23 mouse cellular contexts compared by ENCODE assay signal in genomic region chr10:93402689-93403509, GRCm38 (mm10). TPM values are rescaled to one million over a fixed set of nuclear protein-coding genes. Genes with fewer than 3 reads are reported as not detected.
A peak's percentile ranks its signal among the peaks of the same experiment; 100 is the strongest.
DNase-seq lines count a peak whose midpoint lies in the region; ATAC-seq and TF ChIP-seq lines count a peak whose summit lies in the region.
"Had no signal": no experiment of that assay in that cellular context is flagged by ENCODE, and none has a peak within 500 bp of the region (broad histone marks: within the 10 kb centered on the region; RNA-seq: fewer than 3 reads in every experiment).

No protein-coding gene starts in this region.

- WGBS in cerebellum, adult 2 months, result 67% methylated on average over 5 of the region's 5 CpGs

- no peaks in the 10 kb centered on the region for H3K4me1 ChIP-seq in cerebellum, adult 2 months (ENCODE audit: control insufficient read depth, insufficient read depth, low read length)
- H3K4me1 ChIP-seq: embryonic facial prominence, embryonic 10.5 days; heart, embryonic 12.5 days; lung, embryonic 15.5 days; midbrain, embryonic 15.5 days; stomach, embryonic 15.5 days had no signal

- no peak for TF ChIP-seq POLR2A in cerebellum, adult 2 months (IDR thresholded peaks at IDR 0.05; ENCODE audit: borderline replicate concordance, insufficient read depth, low read length)

- no peaks in the 10 kb centered on the region; the same call in 1 of the 2 replicates for H3K27me3 ChIP-seq in cerebellum, adult 2 months (ENCODE audit: control insufficient read depth, insufficient read depth, low read length)
- H3K27me3 ChIP-seq: heart, embryonic 12.5 days; lung, embryonic 15.5 days; midbrain, embryonic 15.5 days; stomach, embryonic 15.5 days had no signal

- H3K4me3 ChIP-seq in cerebellum, adult 2 months (replicated peaks; ENCODE audit: insufficient read depth, low read depth, low read length), result no peak overlapping the region
- H3K4me3 ChIP-seq: embryonic facial prominence, embryonic 10.5 days; heart, embryonic 12.5 days; lung, embryonic 15.5 days; midbrain, embryonic 15.5 days; stomach, embryonic 15.5 days had no signal

- TF ChIP-seq CTCF in cerebellum, adult 2 months (IDR thresholded peaks at IDR 0.05; ENCODE audit: borderline replicate concordance, insufficient read depth, low read depth, low read length), result no peak

- peak; percentile 81 for ATAC-seq in CD4-positive, CD25-positive, alpha-beta regulatory T cell, adult 4 months
- ATAC-seq in activated CD4-positive, CD25-positive, alpha-beta regulatory T cell, adult 4 months, result peak; percentile 68
- peak; percentile 80 for ATAC-seq in inflammation-experienced regulatory T-cells, adult 6 months
- ATAC-seq in erythroid progenitor cell, adult 5-6 weeks (replicated peaks; ENCODE audit: low FRiP score, poor library complexity, severe bottlenecking), result no peak
- ATAC-seq: forebrain, embryonic 14.5 days; hindbrain, embryonic 16.5 days; midbrain, embryonic 15.5 days had no signal

- no peak for DNase-seq in lung, postnatal 36 days
- no peak for DNase-seq in cerebellum, adult 9-10 months
- no peak for DNase-seq in cerebellum, adult 2 months
- DNase-seq: adrenal gland, postnatal 14 days; cerebellum, adult 11 months; cerebellum, postnatal 36 days; heart, postnatal 36 days; kidney, adult 11 months; retina, postnatal 1 day had no signal

- no peak overlapping the region for H3K27ac ChIP-seq in cerebellum, adult 2 months (ENCODE audit: insufficient read depth, low read length)
- H3K27ac ChIP-seq: embryonic facial prominence, embryonic 10.5 days; kidney, postnatal 0 days; liver, embryonic 14.5 days; lung, embryonic 15.5 days; macrophage; midbrain, embryonic 15.5 days; stomach, embryonic 15.5 days had no signal

RNA-seq across cellular contexts. Expression of gene Lta4h, which starts 50.3 kb away (rescaled TPM):
- polyA plus RNA-seq in CD4-positive, CD25-positive, alpha-beta regulatory T cell, adult 4 months (2017; shearing (Covaris generic)), result 100 to 1,000 TPM; 241 to 284 TPM
- polyA plus RNA-seq in activated CD4-positive, CD25-positive, alpha-beta regulatory T cell, adult 4 months (2017; shearing (Covaris generic)), result 100 to 1,000 TPM; 159 to 218 TPM
- 100 to 1,000 TPM; 139 to 219 (median 185) TPM for polyA plus RNA-seq in inflammation-experienced regulatory T-cells, adult 6 months (2017; shearing (Covaris generic))
- 142 and 159 TPM in 2 replicates for total RNA-seq in erythroid progenitor cell, adult 5-6 weeks (2015; ENCODE audit: low replicate concordance)
- 74.7 and 82.2 TPM in 2 replicates for total RNA-seq in erythroid progenitor cell, adult 5-6 weeks (2017; ENCODE audit: low replicate concordance)
- 64.8 and 66.8 TPM in 2 replicates for polyA plus RNA-seq in cerebellum, adult 2 months (2012; rRNA removed)
